Mouse (Mus musculus) kidney, embryonic 16.5 days (tissue): Measurements from ENCODE around the gene Hsd3b6. TPM values are rescaled to one million over a fixed set of nuclear protein-coding genes. Genes with fewer than 3 reads are reported as not detected.

Experiments
- ATAC-seq: fragments of 200-750 bp; cut with Nextera tagmentation; 2 replicates; pipeline ENCODE4 v1.8.0; 2017; ENCODE audit warnings: moderate TSS enrichment; ENCODE audit not compliant: low FRiP score, low TSS enrichment
- H3K27ac ChIP-seq: fragments of 300-500 bp; sonication (generic); 2 replicates; pipeline ENCODE4 v1.5.1; 2014; ENCODE audit warnings: low read length
- H3K27me3 ChIP-seq: fragments of 300-500 bp; sonication (generic); 2 replicates; pipeline ENCODE4 v1.6.1; 2014; ENCODE audit warnings: low read length, control low read depth, mixed read lengths; ENCODE audit not compliant: insufficient read depth
- H3K36me3 ChIP-seq: fragments of 300-500 bp; sonication (generic); 2 replicates; pipeline ENCODE4 v1.6.1; 2014; ENCODE audit warnings: low read length, control low read depth, mixed read lengths; ENCODE audit not compliant: insufficient read depth
- H3K4me1 ChIP-seq: fragments of 300-500 bp; sonication (generic); 2 replicates; pipeline ENCODE4 v1.6.1; 2014; ENCODE audit warnings: low read length, control low read depth, mixed read lengths; ENCODE audit not compliant: insufficient read depth
- H3K4me2 ChIP-seq: fragments of 300-500 bp; sonication (generic); replicated peaks from 2 replicates; pipeline ENCODE4 v1.6.1; 2014; ENCODE audit warnings: low read depth, low read length
- H3K4me3 ChIP-seq: fragments of 300-500 bp; sonication (generic); 2 replicates; pipeline ENCODE4 v1.5.1; 2014; ENCODE audit warnings: mild to moderate bottlenecking, low read length
- H3K9ac ChIP-seq: fragments of 300-500 bp; sonication (generic); replicated peaks from 2 replicates; pipeline ENCODE4 v1.6.1; 2014; ENCODE audit warnings: low read length
- H3K9me3 ChIP-seq: fragments of 300-500 bp; sonication (generic); 2 replicates; pipeline ENCODE4 v1.6.1; 2016; ENCODE audit warnings: low read length, control low read depth
- WGBS: fragments of 180-500 bp; shearing (Covaris S2); extraction: QIAGEN DNeasy Blood & Tissue Kit; methylation state at CpG from one replicate; pipeline ENCODE4 v1.1.7; 2014; 5-methylcytosine and 5-hydroxymethylcytosine counted together
- polyA plus RNA-seq: library from polyadenylated mRNA; unstranded; fragments of >200 nt; fragmentation: Nextera tagmentation; extraction: Ambion mirVana; gene quantifications from 2 replicates; pipeline ENCODE4 v1.2.1, GENCODE M21; 2015

Hsd3b6 gene
- 3.0 and 4.8 TPM in 2 replicates for polyA plus RNA-seq

- Histone ChIP-seq H3K4me3 (no peak within 1 kb of the TSS), H3K36me3 (no peaks in the 10 kb centered on the region), H3K4me1 (no peaks in the 10 kb centered on the region), H3K27me3 (no peaks in the 10 kb centered on the region), H3K9me3 (no peaks in the 10 kb centered on the region), H3K4me2 (no peak within 1 kb of the TSS), H3K9ac (no peak within 1 kb of the TSS), H3K27ac (no peak within 1 kb of the TSS)
- ATAC-seq = no peak
- 58% methylated on average over 6 of the region's 6 CpGs for WGBS
Measured at GRCm38 (mm10) chr3:98814101-98814670, at the start of gene Hsd3b6. Gene Hsd3b6, minus strand, starts transcription at chr3:98814443.

- 100% methylated on average over 1 of the region's 1 CpGs for WGBS
- Histone ChIP-seq H3K4me1 (no peaks in the 10 kb centered on the region), H3K9me3 (no peaks in the 10 kb centered on the region), H3K27ac (no peak overlapping the region), H3K4me2 (no peak overlapping the region), H3K9ac (no peak overlapping the region), H3K4me3 (no peak overlapping the region), H3K27me3 (no peaks in the 10 kb centered on the region), H3K36me3 (no peaks in the 10 kb centered on the region)
- no peak for ATAC-seq
Measured at GRCm38 (mm10) chr3:98862800-98863199, 48.6 kb upstream of the Hsd3b6 start.

- H3K9me3 ChIP-seq = no peaks in the 10 kb centered on the region
- H3K27ac ChIP-seq = no peak within 1 kb of the TSS
- no peaks in the 10 kb centered on the region for H3K36me3 ChIP-seq
- H3K27me3 ChIP-seq = no peaks in the 10 kb centered on the region
- no peak for ATAC-seq
- no peaks in the 10 kb centered on the region for H3K4me1 ChIP-seq
- H3K4me2 ChIP-seq = no peak within 1 kb of the TSS
- no peak within 1 kb of the TSS for H3K4me3 ChIP-seq
- WGBS = 87% methylated on average over 3 of the region's 3 CpGs
- no peak within 1 kb of the TSS for H3K9ac ChIP-seq
Measured at GRCm38 (mm10) chr3:98859576-98859975, 45.3 kb upstream of the Hsd3b6 start, which contains the start of gene Hsd3b1. Gene Hsd3b1, minus strand, starts transcription at chr3:98859794.

- H3K36me3 ChIP-seq = no peaks in the 10 kb centered on the region
- no peak for ATAC-seq
- no peaks in the 10 kb centered on the region for H3K27me3 ChIP-seq
- WGBS = 69% methylated on average over 2 of the region's 2 CpGs
- H3K4me2 ChIP-seq = no peak overlapping the region
- no peak overlapping the region for H3K4me3 ChIP-seq
- H3K9me3 ChIP-seq = no peaks in the 10 kb centered on the region
- no peak overlapping the region for H3K27ac ChIP-seq
- no peak overlapping the region for H3K9ac ChIP-seq
- H3K4me1 ChIP-seq = no peaks in the 10 kb centered on the region
Measured at GRCm38 (mm10) chr3:98858051-98858450, 43.8 kb upstream of the Hsd3b6 start.

GRCm38 (mm10) chr3:98856892-98857291, 42.6 kb upstream of the Hsd3b6 start:
- Histone ChIP-seq H3K36me3 (no peaks in the 10 kb centered on the region), H3K4me1 (no peaks in the 10 kb centered on the region), H3K27ac (no peak overlapping the region), H3K27me3 (no peaks in the 10 kb centered on the region), H3K4me2 (no peak overlapping the region), H3K9ac (no peak overlapping the region), H3K9me3 (no peaks in the 10 kb centered on the region), H3K4me3 (no peak overlapping the region)
- 59% methylated on average over 1 of the region's 1 CpGs for WGBS
- ATAC-seq = no peak

- ATAC-seq = no peak
- H3K4me2 ChIP-seq = no peak overlapping the region
- H3K4me3 ChIP-seq = no peak overlapping the region
- no peaks in the 10 kb centered on the region for H3K27me3 ChIP-seq
- H3K9me3 ChIP-seq = no peaks in the 10 kb centered on the region
- 0 out of 2 replicates have a peak, but pooled peaks cover 2% of the 10 kb centered on the region for H3K4me1 ChIP-seq
- whole genome bisulfite sequencing = 73% methylated on average over 3 of the region's 3 CpGs
- H3K27ac ChIP-seq = no peak overlapping the region
- no peaks in the 10 kb centered on the region for H3K36me3 ChIP-seq
- H3K9ac ChIP-seq = no peak overlapping the region
Measured at GRCm38 (mm10) chr3:98855160-98855559, 40.9 kb upstream of the Hsd3b6 start.

- WGBS = 19% methylated on average over 1 of the region's 1 CpGs
- Histone ChIP-seq H3K36me3 (no peaks in the 10 kb centered on the region), H3K27ac (no peak overlapping the region), H3K4me1 (0 out of 2 replicates have a peak, but pooled peaks cover 2% of the 10 kb centered on the region), H3K9ac (no peak overlapping the region), H3K4me2 (no peak overlapping the region), H3K4me3 (no peak overlapping the region), H3K9me3 (no peaks in the 10 kb centered on the region), H3K27me3 (no peaks in the 10 kb centered on the region)
- ATAC-seq = no peak
Measured at GRCm38 (mm10) chr3:98853685-98854084, 39.4 kb upstream of the Hsd3b6 start.

- H3K9ac ChIP-seq = no peak overlapping the region
- 0 out of 2 replicates have a peak, but pooled peaks cover 2% of the 10 kb centered on the region for H3K4me1 ChIP-seq
- no peaks in the 10 kb centered on the region for H3K27me3 ChIP-seq
- ATAC-seq = no peak
- 86% methylated on average over 3 of the region's 3 CpGs for WGBS
- no peaks in the 10 kb centered on the region for H3K36me3 ChIP-seq
- H3K9me3 ChIP-seq = no peaks in the 10 kb centered on the region
- H3K27ac ChIP-seq = no peak overlapping the region
- no peak overlapping the region for H3K4me3 ChIP-seq
- no peak overlapping the region for H3K4me2 ChIP-seq
Measured at GRCm38 (mm10) chr3:98853051-98853450, 38.8 kb upstream of the Hsd3b6 start.

GRCm38 (mm10) chr3:98852631-98853030, 38.4 kb upstream of the Hsd3b6 start:
- Histone ChIP-seq H3K9me3 (no peaks in the 10 kb centered on the region), H3K36me3 (no peaks in the 10 kb centered on the region), H3K9ac (no peak overlapping the region), H3K27me3 (no peaks in the 10 kb centered on the region), H3K4me2 (no peak overlapping the region), H3K4me3 (no peak overlapping the region), H3K27ac (no peak overlapping the region), H3K4me1 (0 out of 2 replicates have a peak, but pooled peaks cover 2% of the 10 kb centered on the region)
- WGBS = 85% methylated on average over 6 of the region's 6 CpGs
- ATAC-seq = no peak

GRCm38 (mm10) chr3:98851853-98852252, 37.6 kb upstream of the Hsd3b6 start:
- 58% methylated on average over 2 of the region's 2 CpGs for WGBS
- no peaks in the 10 kb centered on the region for H3K27me3 ChIP-seq

More at GRCm38 (mm10) chr3:98851853-98852252, 37.6 kb upstream of the Hsd3b6 start:
- Histone ChIP-seq H3K4me3 (no peak overlapping the region), H3K4me2 (no peak overlapping the region), H3K9ac (no peak overlapping the region), H3K9me3 (no peaks in the 10 kb centered on the region), H3K27ac (no peak overlapping the region), H3K36me3 (no peaks in the 10 kb centered on the region), H3K4me1 (0 out of 2 replicates have a peak, but pooled peaks cover 2% of the 10 kb centered on the region)
- ATAC-seq = no peak
